8 mouse cellular contexts compared by ENCODE assay signal in the genomic region with DNA sequence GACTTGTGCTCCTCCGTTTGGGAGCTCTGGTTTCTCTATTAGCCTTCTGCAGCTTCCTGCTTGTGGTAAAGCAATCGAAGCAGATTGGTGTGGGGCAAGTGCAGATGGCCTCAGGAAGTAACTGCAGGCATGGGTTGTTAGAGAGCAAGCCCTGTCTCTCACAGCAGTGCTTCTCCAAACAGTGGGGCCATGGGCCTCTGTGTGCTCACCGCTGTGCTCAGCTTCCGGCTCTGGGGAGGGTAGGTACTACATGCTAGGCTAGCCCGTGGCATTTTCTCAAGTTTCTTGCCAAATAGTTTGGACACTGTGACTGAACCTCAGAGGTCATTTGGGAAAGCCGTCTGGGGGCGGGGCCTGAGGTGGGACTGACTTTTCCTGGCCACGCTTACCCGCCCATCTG. TPM values are rescaled to one million over a fixed set of nuclear protein-coding genes. Genes with fewer than 3 reads are reported as not detected.
DNase-seq lines count a peak whose midpoint lies in the region; ATAC-seq and TF ChIP-seq lines count a peak whose summit lies in the region.

No protein-coding gene starts in this region.

- no peak overlapping the region for H3K4me3 ChIP-seq in limb, embryonic 11.5 days (ENCODE audit: low read depth, low read length)
- no peak overlapping the region for H3K4me3 ChIP-seq in limb, embryonic 10.5 days
- peak overlapping the region; percentile 26 for H3K4me3 ChIP-seq in bone marrow macrophage, adult 2 months (ENCODE audit: insufficient read depth, low read length)
- H3K4me3 ChIP-seq in hindbrain, embryonic 14.5 days (replicated peaks; ENCODE audit: low read length): no peak overlapping the region
- H3K4me3 ChIP-seq in thymus, adult 2 months (ENCODE audit: control insufficient read depth, insufficient read depth, low read length): no peak overlapping the region

- no peak for ATAC-seq in limb, embryonic 11.5 days (ENCODE audit: insufficient number of reproducible peaks, low FRiP score, low TSS enrichment, low read depth)
- ATAC-seq in megakaryocyte progenitor cell, adult 5-6 weeks (replicated peaks; ENCODE audit: poor library complexity): peak; percentile 87
- no peak for ATAC-seq in erythroblast, adult 5-6 weeks (replicated peaks; ENCODE audit: low FRiP score, poor library complexity, severe bottlenecking)
- no peak for ATAC-seq in hindbrain, embryonic 14.5 days (ENCODE audit: low FRiP score)

- H3K4me2 ChIP-seq in limb, embryonic 11.5 days (ENCODE audit: low read depth, severe bottlenecking): no peak overlapping the region
- H3K4me2 ChIP-seq in hindbrain, embryonic 14.5 days (replicated peaks): no peak overlapping the region

- WGBS in limb, embryonic 11.5 days: 75% methylated on average over 9 of the region's 9 CpGs
- 81% methylated on average over 9 of the region's 9 CpGs for WGBS in limb, embryonic 10.5 days
- 83% methylated on average over 9 of the region's 9 CpGs for WGBS in hindbrain, embryonic 14.5 days
- 32% methylated on average over 9 of the region's 9 CpGs for WGBS in thymus, adult 2 months

- DNase-seq in limb, embryonic 11.5 days (ENCODE audit: low spot score): no peak
- DNase-seq in limb, embryonic 10.5 days (ENCODE audit: low spot score): no peak
- peak; percentile 47 for DNase-seq in induced T-regulatory cell, adult 2 months (ENCODE audit: low read depth)
- DNase-seq in hindbrain, embryonic 14.5 days (ENCODE audit: low spot score): no peak
- no peak for DNase-seq in thymus, adult 2 months

- H3K27me3 ChIP-seq in limb, embryonic 11.5 days (ENCODE audit: control insufficient read depth, insufficient read depth, low read length): no peaks in the 10 kb centered on the region
- no peaks in the 10 kb centered on the region for H3K27me3 ChIP-seq in limb, embryonic 10.5 days (ENCODE audit: low read depth, poor library complexity, severe bottlenecking)
- no peaks in the 10 kb centered on the region for H3K27me3 ChIP-seq in hindbrain, embryonic 14.5 days (ENCODE audit: control insufficient read depth, insufficient read depth, low read length)
- H3K27me3 ChIP-seq in thymus, adult 2 months (ENCODE audit: control insufficient read depth, insufficient read depth, low read length): no peaks in the 10 kb centered on the region

- H3K36me3 ChIP-seq in limb, embryonic 11.5 days (ENCODE audit: control insufficient read depth, insufficient read depth, low read length): peaks cover 28% of the 10 kb centered on the region
- H3K36me3 ChIP-seq in limb, embryonic 10.5 days: peaks cover 92% of the 10 kb centered on the region
- H3K36me3 ChIP-seq in hindbrain, embryonic 14.5 days (replicated peaks; ENCODE audit: control insufficient read depth, insufficient read depth): no peaks in the 10 kb centered on the region
- peaks cover 32% of the 10 kb centered on the region for H3K36me3 ChIP-seq in thymus, adult 2 months (ENCODE audit: control insufficient read depth, insufficient read depth, low read length)

- H3K27ac ChIP-seq in limb, embryonic 11.5 days (replicated peaks; ENCODE audit: low read depth, low read length): peak overlapping the region; percentile 56
- no peak overlapping the region for H3K27ac ChIP-seq in limb, embryonic 10.5 days
- H3K27ac ChIP-seq in bone marrow macrophage, adult 2 months (ENCODE audit: insufficient read depth, low read depth, low read length): peak overlapping the region; percentile 93
- no peak overlapping the region for H3K27ac ChIP-seq in hindbrain, embryonic 14.5 days
- no peak overlapping the region for H3K27ac ChIP-seq in thymus, adult 2 months (ENCODE audit: control insufficient read depth, insufficient read depth, low read length)

- H3K4me1 ChIP-seq in limb, embryonic 11.5 days (ENCODE audit: control insufficient read depth, insufficient read depth, low read length): peaks cover 9% of the 10 kb centered on the region
- H3K4me1 ChIP-seq in limb, embryonic 10.5 days: peaks cover 48% of the 10 kb centered on the region
- H3K4me1 ChIP-seq in bone marrow macrophage, adult 2 months (ENCODE audit: control insufficient read depth, insufficient read depth, low read length): peaks cover 38% of the 10 kb centered on the region
- peaks cover 4% of the 10 kb centered on the region; the same call in 1 of the 2 replicates for H3K4me1 ChIP-seq in hindbrain, embryonic 14.5 days (replicated peaks; ENCODE audit: control insufficient read depth, insufficient read depth, low read length)
- peaks cover 14% of the 10 kb centered on the region for H3K4me1 ChIP-seq in thymus, adult 2 months (replicated peaks; ENCODE audit: control insufficient read depth, insufficient read depth, low read length)

- TF ChIP-seq CTCF in bone marrow macrophage, adult 2 months (IDR thresholded peaks at IDR 0.05; ENCODE audit: low read depth, low read length): no peak
- TF ChIP-seq CTCF in thymus, adult 2 months (IDR thresholded peaks at IDR 0.05; ENCODE audit: borderline replicate concordance, control insufficient read depth, extremely low read depth, insufficient read depth, low read length, poor library complexity): no peak

- no peak overlapping the region for H3K9ac ChIP-seq in limb, embryonic 11.5 days (ENCODE audit: low read length)
- H3K9ac ChIP-seq in hindbrain, embryonic 14.5 days: no peak overlapping the region

- no peak for TF ChIP-seq POLR2A in bone marrow macrophage, adult 2 months (IDR thresholded peaks at IDR 0.05; ENCODE audit: borderline replicate concordance, low read depth, low read length)
- no peak for TF ChIP-seq POLR2A in thymus, adult 2 months (IDR thresholded peaks at IDR 0.05; ENCODE audit: control insufficient read depth, extremely low read depth, insufficient read depth, low read length, poor library complexity)

- H3K9me3 ChIP-seq in limb, embryonic 11.5 days (ENCODE audit: control insufficient read depth, low read length): no peaks in the 10 kb centered on the region
- H3K9me3 ChIP-seq in limb, embryonic 10.5 days (replicated peaks): no peaks in the 10 kb centered on the region
- no peaks in the 10 kb centered on the region for H3K9me3 ChIP-seq in hindbrain, embryonic 14.5 days (ENCODE audit: control insufficient read depth, low read length)

RNA-seq across cellular contexts. Expression of a gene that starts 9.4 kb away (rescaled TPM):
- polyA plus RNA-seq in limb, embryonic 11.5 days (2014; fragmentation: Nextera tagmentation; extraction: Ambion mirVana): 46.7 and 48.7 TPM in 2 replicates
- polyA plus RNA-seq in limb, embryonic 10.5 days (2016; fragmentation: Nextera tagmentation; extraction: Ambion mirVana): 38.4 and 43.7 TPM in 2 replicates
- 24.0 and 25.9 TPM in 2 replicates for polyA plus RNA-seq in bone marrow macrophage, adult 2 months (2012; ENCODE audit: insufficient read depth, insufficient read length, missing spikeins)
- total RNA-seq in megakaryocyte progenitor cell, adult 5-6 weeks (2015): 4.4 and 5.9 TPM in 2 replicates
- 1.6 and 2.2 TPM in 2 replicates for total RNA-seq in megakaryocyte progenitor cell, adult 5-6 weeks (2017)
- 13.1 and 13.2 TPM in 2 replicates for total RNA-seq in erythroblast, adult 5-6 weeks (2015; ENCODE audit: low replicate concordance)
- 2.8 TPM in 2 replicates for total RNA-seq in erythroblast, adult 5-6 weeks (2017; ENCODE audit: low replicate concordance)
- polyA plus RNA-seq in hindbrain, embryonic 14.5 days (2014; fragmentation: Nextera tagmentation; extraction: Ambion mirVana): 18.4 and 18.7 TPM in 2 replicates
- polyA plus RNA-seq in thymus, adult 2 months (2012; rRNA removed): 63.5 and 74.1 TPM in 2 replicates

RNA-seq across cellular contexts. Expression of a gene that starts 10.6 kb away (rescaled TPM):
- polyA plus RNA-seq in limb, embryonic 11.5 days (2014; fragmentation: Nextera tagmentation; extraction: Ambion mirVana): 58.7 and 63.4 TPM in 2 replicates
- 69.9 and 79.5 TPM in 2 replicates for polyA plus RNA-seq in limb, embryonic 10.5 days (2016; fragmentation: Nextera tagmentation; extraction: Ambion mirVana)
- polyA plus RNA-seq in bone marrow macrophage, adult 2 months (2012; ENCODE audit: insufficient read depth, insufficient read length, missing spikeins): 4.8 and 6.9 TPM in 2 replicates
- total RNA-seq in megakaryocyte progenitor cell, adult 5-6 weeks (2015): 42.6 and 56.1 TPM in 2 replicates
- 40.7 and 44.1 TPM in 2 replicates for total RNA-seq in megakaryocyte progenitor cell, adult 5-6 weeks (2017)
- total RNA-seq in erythroblast, adult 5-6 weeks (2015; ENCODE audit: low replicate concordance): 20.0 and 20.1 TPM in 2 replicates
- 46.7 and 54.2 TPM in 2 replicates for total RNA-seq in erythroblast, adult 5-6 weeks (2017; ENCODE audit: low replicate concordance)
- polyA plus RNA-seq in hindbrain, embryonic 14.5 days (2014; fragmentation: Nextera tagmentation; extraction: Ambion mirVana): 4.3 and 5.2 TPM in 2 replicates
- polyA plus RNA-seq in thymus, adult 2 months (2012; rRNA removed): 8.4 and 12.2 TPM in 2 replicates

RNA-seq across cellular contexts. Expression of a gene that starts 54.8 kb away (rescaled TPM):
- 6.3 and 7.4 TPM in 2 replicates for polyA plus RNA-seq in limb, embryonic 11.5 days (2014; fragmentation: Nextera tagmentation; extraction: Ambion mirVana)
- polyA plus RNA-seq in limb, embryonic 10.5 days (2016; fragmentation: Nextera tagmentation; extraction: Ambion mirVana): 5.4 and 6.2 TPM in 2 replicates
- polyA plus RNA-seq in bone marrow macrophage, adult 2 months (2012; ENCODE audit: insufficient read depth, insufficient read length, missing spikeins): 16.9 and 20.5 TPM in 2 replicates
- total RNA-seq in megakaryocyte progenitor cell, adult 5-6 weeks (2015): 15.0 and 17.1 TPM in 2 replicates
- total RNA-seq in megakaryocyte progenitor cell, adult 5-6 weeks (2017): 3.0 and 3.6 TPM in 2 replicates
- total RNA-seq in erythroblast, adult 5-6 weeks (2015; ENCODE audit: low replicate concordance): 9.4 and 21.7 TPM in 2 replicates
- total RNA-seq in erythroblast, adult 5-6 weeks (2017; ENCODE audit: low replicate concordance): 6.4 and 8.2 TPM in 2 replicates
- polyA plus RNA-seq in hindbrain, embryonic 14.5 days (2014; fragmentation: Nextera tagmentation; extraction: Ambion mirVana): 4.7 and 4.8 TPM in 2 replicates
- polyA plus RNA-seq in thymus, adult 2 months (2012; rRNA removed): 23.9 and 30.3 TPM in 2 replicates

Comparison
In these comparisons a context has a peak if more than half of its experiments do, and no peak if none do; other contexts are left out.
1. H3K27ac ChIP-seq: peak in limb, embryonic 11.5 days (single experiment) and bone marrow macrophage, adult 2 months (single experiment); none in limb, embryonic 10.5 days (single experiment), hindbrain, embryonic 14.5 days (single experiment) and thymus, adult 2 months (single experiment).